Mouse (Mus musculus) hindbrain, embryonic 11.5 days (tissue): ENCODE data around the gene Gm49392. TPM values are rescaled to one million over a fixed set of nuclear protein-coding genes. Genes with fewer than 3 reads are reported as not detected.
"Not testable (repeated sequence)": the region's sequence is repeated elsewhere in the genome, so short reads cannot be mapped to it uniquely, and the experiment has no call there.

Experiments used
- ATAC-seq: fragments of 200-750 bp; cut with Nextera tagmentation; 2 replicates; pipeline ENCODE4 v1.8.0; 2017; ENCODE audit warnings: mild to moderate bottlenecking, moderate TSS enrichment, moderate library complexity; ENCODE audit not compliant: low FRiP score
- DNase-seq: peaks from one replicate; pipeline ENCODE4 v3.0.0-alpha.2; 2015; ENCODE audit warnings: low spot score
- H3K27ac ChIP-seq: fragments of 300-500 bp; sonication (generic); 2 replicates; pipeline ENCODE4 v1.5.1; 2014; ENCODE audit warnings: mild to moderate bottlenecking, low read depth, low read length
- H3K27me3 ChIP-seq: fragments of 300-500 bp; sonication (generic); 2 replicates; pipeline ENCODE4 v1.6.1; 2014; ENCODE audit warnings: mild to moderate bottlenecking, low read length, moderate library complexity, mixed read lengths; ENCODE audit not compliant: control insufficient read depth, insufficient read depth
- H3K36me3 ChIP-seq: fragments of 300-500 bp; sonication (generic); 2 replicates; pipeline ENCODE4 v1.6.1; 2014; ENCODE audit warnings: mild to moderate bottlenecking, low read length, moderate library complexity, mixed read lengths; ENCODE audit not compliant: control insufficient read depth, insufficient read depth
- H3K4me1 ChIP-seq: fragments of 300-500 bp; sonication (generic); replicated peaks from 2 replicates; pipeline ENCODE4 v1.6.1; 2014; ENCODE audit warnings: low read length, mixed read lengths; ENCODE audit not compliant: control insufficient read depth, insufficient read depth
- H3K4me2 ChIP-seq: fragments of 300-500 bp; sonication (generic); replicated peaks from 2 replicates; pipeline ENCODE4 v1.6.1; 2014; ENCODE audit warnings: mild to moderate bottlenecking, low read depth, low read length
- H3K4me3 ChIP-seq: fragments of 300-500 bp; sonication (generic); 2 replicates; pipeline ENCODE4 v1.5.1; 2014; ENCODE audit warnings: low read depth, low read length
- H3K9ac ChIP-seq: fragments of 300-500 bp; sonication (generic); 2 replicates; pipeline ENCODE4 v1.6.1; 2014; ENCODE audit warnings: low read depth, low read length
- H3K9me3 ChIP-seq: fragments of 300-500 bp; sonication (generic); 2 replicates; pipeline ENCODE4 v1.6.1; 2016; ENCODE audit warnings: low read length; ENCODE audit not compliant: control insufficient read depth
- WGBS: fragments of 180-500 bp; shearing (Covaris S2); extraction: QIAGEN DNeasy Blood & Tissue Kit; methylation state at CpG from one replicate; pipeline ENCODE4 v1.1.7; 2014; 5-methylcytosine and 5-hydroxymethylcytosine counted together
- polyA plus RNA-seq: library from polyadenylated mRNA; unstranded; fragments of >200 nt; fragmentation: Nextera tagmentation; extraction: Ambion mirVana; gene quantifications from 2 replicates; pipeline ENCODE4 v1.2.1, GENCODE M21; 2014

Gene Gm49392
- polyA plus RNA-seq: 0.31 and 0.49 TPM in 2 replicates

GRCm38 (mm10) chr13:60896794-60897193 is at the start of gene Gm49392:
Gm49392 (minus strand) TSS chr13:60896894.
- not testable (repeated sequence) for DNase-seq, H3K36me3 ChIP-seq, H3K4me2 ChIP-seq, H3K27me3 ChIP-seq, ATAC-seq, H3K4me1 ChIP-seq, H3K9ac ChIP-seq, H3K4me3 ChIP-seq, H3K27ac ChIP-seq, H3K9me3 ChIP-seq
- 81% methylated on average over 8 of the region's 8 CpGs for WGBS

GRCm38 (mm10) chr13:60941884-60942283 is 45.2 kb upstream of the Gm49392 start, which contains the start of gene Tpbpa:
Tpbpa (minus strand) TSS chr13:60941984.
- H3K27ac ChIP-seq, H3K36me3 ChIP-seq, H3K9me3 ChIP-seq, DNase-seq, H3K9ac ChIP-seq, H3K4me3 ChIP-seq, ATAC-seq, H3K4me2 ChIP-seq, H3K27me3 ChIP-seq, H3K4me1 ChIP-seq: not testable (repeated sequence)
- 84% methylated on average over 3 of the region's 3 CpGs for WGBS

GRCm38 (mm10) chr13:60936500-60936901 is 39.8 kb upstream of the Gm49392 start, which contains the start of the genes Gm49391 and Ctla2a:
Gm49391 (minus strand) TSS chr13:60936571.
Ctla2a (minus strand) TSS chr13:60936625.
- H3K27ac ChIP-seq: no peak within 1 kb of the TSS
- no peaks in the 10 kb centered on the region for H3K27me3 ChIP-seq
- H3K9ac ChIP-seq: no peak within 1 kb of the TSS
- ATAC-seq (no peak), DNase-seq (no peak)
- 75% methylated on average over 5 of the region's 5 CpGs for WGBS
- no peaks in the 10 kb centered on the region for H3K36me3 ChIP-seq
- no peak within 1 kb of the TSS for H3K4me3 ChIP-seq
- H3K4me2 ChIP-seq: no peak within 1 kb of the TSS
- no peaks in the 10 kb centered on the region for H3K4me1 ChIP-seq
- no peaks in the 10 kb centered on the region for H3K9me3 ChIP-seq

GRCm38 (mm10) chr13:60935490-60935889 is 38.8 kb upstream of the Gm49392 start, which contains the start of gene Gm49393:
Gm49393 (minus strand) TSS chr13:60935590.
- DNase-seq, H3K27me3 ChIP-seq, H3K4me2 ChIP-seq, H3K4me3 ChIP-seq, H3K27ac ChIP-seq, H3K9ac ChIP-seq, ATAC-seq, H3K4me1 ChIP-seq, H3K9me3 ChIP-seq, H3K36me3 ChIP-seq: not testable (repeated sequence)
- 73% methylated on average over 2 of the region's 2 CpGs for WGBS

GRCm38 (mm10) chr13:60904780-60905179 is 8.1 kb upstream of the Gm49392 start, which contains the start of gene Tpbpb:
Tpbpb (minus strand) TSS chr13:60904880.
- 91% methylated on average over 2 of the region's 2 CpGs for WGBS
- DNase-seq, H3K27ac ChIP-seq, H3K36me3 ChIP-seq, ATAC-seq, H3K4me1 ChIP-seq, H3K4me3 ChIP-seq, H3K4me2 ChIP-seq, H3K27me3 ChIP-seq, H3K9me3 ChIP-seq, H3K9ac ChIP-seq: not testable (repeated sequence)

- 81% methylated on average over 3 of the region's 3 CpGs for whole genome bisulfite sequencing
- H3K4me2 ChIP-seq: no peak within 1 kb of the TSS
- no peaks in the 10 kb centered on the region for H3K27me3 ChIP-seq
- no peak within 1 kb of the TSS for H3K27ac ChIP-seq
- DNase-seq (no peak), ATAC-seq (no peak)
- no peaks in the 10 kb centered on the region for H3K4me1 ChIP-seq
- no peaks in the 10 kb centered on the region for H3K9me3 ChIP-seq
- H3K36me3 ChIP-seq: no peaks in the 10 kb centered on the region
- no peak within 1 kb of the TSS for H3K9ac ChIP-seq
- no peak within 1 kb of the TSS for H3K4me3 ChIP-seq
These were observed 634 bp upstream of the Gm49392 start, which contains the start of gene Ctla2b for GRCm38 (mm10) chr13:60897328-60897727. Ctla2b (minus strand) TSS chr13:60897447.

- DNase-seq: no peak
- no peak for ATAC-seq
- H3K4me3 ChIP-seq: no peak overlapping the region
- no peaks in the 10 kb centered on the region for H3K27me3 ChIP-seq
- H3K9ac ChIP-seq: no peak overlapping the region
- no peaks in the 10 kb centered on the region for H3K9me3 ChIP-seq
- no peaks in the 10 kb centered on the region for H3K4me1 ChIP-seq
- H3K36me3 ChIP-seq: no peaks in the 10 kb centered on the region
- H3K27ac ChIP-seq: no peak overlapping the region
- H3K4me2 ChIP-seq: no peak overlapping the region
These were observed 1.1 kb downstream of the Gm49392 start for GRCm38 (mm10) chr13:60895406-60896160.

GRCm38 (mm10) chr13:60892301-60892700 is 4.4 kb downstream of the Gm49392 start:
- Histone ChIP-seq H3K4me2 (no peak overlapping the region), H3K4me3 (no peak overlapping the region), H3K9ac (no peak overlapping the region), H3K27me3 (no peaks in the 10 kb centered on the region), H3K36me3 (no peaks in the 10 kb centered on the region), H3K27ac (no peak overlapping the region), H3K4me1 (no peaks in the 10 kb centered on the region), H3K9me3 (no peaks in the 10 kb centered on the region)
- WGBS: 88% methylated on average over 1 of the region's 1 CpGs
- ATAC-seq (no peak), DNase-seq (no peak)

GRCm38 (mm10) chr13:60864281-60864680 is 32.4 kb downstream of the Gm49392 start, which contains the start of gene 4930486L24Rik:
4930486L24Rik (minus strand) TSS chr13:60864475.
- H3K36me3 ChIP-seq: no peaks in the 10 kb centered on the region
- H3K4me3 ChIP-seq: no peak within 1 kb of the TSS
- no peak within 1 kb of the TSS for H3K27ac ChIP-seq
- H3K9ac ChIP-seq: no peak within 1 kb of the TSS
- H3K9me3 ChIP-seq: no peaks in the 10 kb centered on the region
- H3K4me1 ChIP-seq: no peaks in the 10 kb centered on the region
- DNase-seq (no peak), ATAC-seq (no peak)
- H3K4me2 ChIP-seq: no peak within 1 kb of the TSS
- 73% methylated on average over 1 of the region's 1 CpGs for WGBS
- H3K27me3 ChIP-seq: no peaks in the 10 kb centered on the region
